Mouse (Mus musculus): ENCODE results near the gene Polr2l.

DNA sequence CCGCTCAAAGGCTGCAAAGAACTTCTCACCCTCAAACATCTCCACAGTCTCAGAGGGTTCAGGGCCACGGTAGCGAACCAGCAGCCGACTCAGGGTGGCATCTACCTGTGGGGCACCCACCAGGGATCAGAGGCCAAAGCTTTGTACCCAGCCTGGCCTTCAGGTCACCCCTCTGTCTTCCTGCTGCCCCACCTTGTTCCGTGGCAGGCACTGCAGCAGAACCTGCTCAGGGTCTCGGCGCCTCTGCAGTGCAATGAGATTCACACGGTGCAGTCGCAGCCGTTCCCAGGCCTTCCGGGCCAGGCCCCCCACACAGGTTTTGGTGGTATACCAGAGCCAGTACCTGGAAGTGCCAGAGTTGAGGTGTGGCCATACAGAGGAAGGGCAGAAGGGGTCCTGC lies 35.1 kb downstream of the Polr2l start:
- TF ChIP-seq POLR2A (IDR thresholded peaks at IDR 0.05; ENCODE audit: control insufficient read depth, extremely low read depth, insufficient read depth, low read length, poor library complexity) = no peak
- no peak for TF ChIP-seq CTCF (IDR thresholded peaks at IDR 0.05; ENCODE audit: borderline replicate concordance, control insufficient read depth, extremely low read depth, insufficient read depth, low read length, poor library complexity)

Measured in thymus, adult 2 months (tissue).